Mouse (Mus musculus) heart, adult 18-20 months (tissue): ENCODE measurements around the gene Zfp981. TPM values are rescaled to one million over a fixed set of nuclear protein-coding genes. Genes with fewer than 3 reads are reported as not detected.
"Not testable (repeated sequence)": the region's sequence is repeated elsewhere in the genome, so short reads cannot be mapped to it uniquely, and the experiment has no call there.

Source experiments
- DNase-seq, 2 experiments: peaks; one replicate each; pipeline ENCODE4 v3.0.0; 2021 to 2022; ENCODE audit warnings: mixed read lengths in 1 of 2
- long read RNA-seq, 2 experiments: library from polyadenylated mRNA; stranded (forward); transcript quantifications; one replicate each; pipeline ENCODE4 v2.0.0; 2021
- total RNA-seq, 2 experiments: library from RNA; stranded (reverse); gene quantifications; 2 replicates each; pipeline ENCODE4 v1.2.3; 2021

Zfp981 gene
- 1 to 10 TPM in 1 of 2 experiments, under 1 TPM in 1; 0.67 to 1.3 TPM for total RNA-seq
- long read RNA-seq, experiment 1: 0 reads
- long read RNA-seq, experiment 2: 0 reads

GRCm38 (mm10) chr4:146501727-146502126 is at the start of gene Zfp981:
TSS of gene Zfp981 (plus strand) at chr4:146502027.
- not testable (repeated sequence) for DNase-seq

- DNase-seq: not testable (repeated sequence)
Measured at GRCm38 (mm10) chr4:146452576-146452975, 49.3 kb upstream of the Zfp981 start.

GRCm38 (mm10) chr4:146454170-146454569 is 47.7 kb upstream of the Zfp981 start:
- not testable (repeated sequence) for DNase-seq

- no peak for DNase-seq
Measured at GRCm38 (mm10) chr4:146454896-146455295, 46.9 kb upstream of the Zfp981 start.

GRCm38 (mm10) chr4:146455321-146455721 is 46.5 kb upstream of the Zfp981 start:
- DNase-seq: no peak

- no peak for DNase-seq
Measured at GRCm38 (mm10) chr4:146456061-146456726, 45.6 kb upstream of the Zfp981 start.

- no peak for DNase-seq
Measured at GRCm38 (mm10) chr4:146457126-146457525, 44.7 kb upstream of the Zfp981 start.

- no peak for DNase-seq
Measured at GRCm38 (mm10) chr4:146457720-146458119, 44.1 kb upstream of the Zfp981 start.

- not testable (repeated sequence) for DNase-seq
Measured at GRCm38 (mm10) chr4:146459822-146460221, 42.0 kb upstream of the Zfp981 start.

GRCm38 (mm10) chr4:146460685-146461084 is 41.1 kb upstream of the Zfp981 start:
- DNase-seq: not testable (repeated sequence)

GRCm38 (mm10) chr4:146463649-146464351 is 38.0 kb upstream of the Zfp981 start:
- DNase-seq: not testable (repeated sequence)

GRCm38 (mm10) chr4:146469984-146470383 is 31.8 kb upstream of the Zfp981 start:
- DNase-seq: not testable (repeated sequence)

GRCm38 (mm10) chr4:146474181-146474580 is 27.6 kb upstream of the Zfp981 start:
- DNase-seq: not testable (repeated sequence)

GRCm38 (mm10) chr4:146474716-146475676 is 26.8 kb upstream of the Zfp981 start:
- not testable (repeated sequence) for DNase-seq

GRCm38 (mm10) chr4:146476260-146476659 is 25.6 kb upstream of the Zfp981 start:
- not testable (repeated sequence) for DNase-seq

- not testable (repeated sequence) for DNase-seq
Measured at GRCm38 (mm10) chr4:146476959-146477358, 24.9 kb upstream of the Zfp981 start.

- not testable (repeated sequence) for DNase-seq
Measured at GRCm38 (mm10) chr4:146480376-146481096, 21.3 kb upstream of the Zfp981 start.

- not testable (repeated sequence) for DNase-seq
Measured at GRCm38 (mm10) chr4:146482546-146482945, 19.3 kb upstream of the Zfp981 start.

- not testable (repeated sequence) for DNase-seq
Measured at GRCm38 (mm10) chr4:146483571-146484280, 18.1 kb upstream of the Zfp981 start.

- DNase-seq: not testable (repeated sequence)
Measured at GRCm38 (mm10) chr4:146484676-146485075, 17.2 kb upstream of the Zfp981 start.
